Comparison of ENCODE assay signal across 22 mouse cellular contexts in genomic region chr5:122452194-122452593, GRCm38 (mm10). TPM values are rescaled to one million over a fixed set of nuclear protein-coding genes. Genes with fewer than 3 reads are reported as not detected.
DNase-seq lines count a peak whose midpoint lies in the region; ATAC-seq and TF ChIP-seq lines count a peak whose summit lies in the region.
"Had no signal": no experiment of that assay in that cellular context is flagged by ENCODE, and none has a peak within 500 bp of the region (broad histone marks: within the 10 kb centered on the region; RNA-seq: fewer than 3 reads in every experiment).

No protein-coding gene starts in this region.

- H3K27ac ChIP-seq in heart, adult 2 months: no peak overlapping the region; the same call in 1 of the 2 replicates
- H3K27ac ChIP-seq in hindbrain, postnatal 0 days: 0 out of 2 replicates have a peak overlapping the region, but pooled peaks have one; percentile 4
- H3K27ac ChIP-seq in hindbrain, embryonic 10.5 days: no peak overlapping the region
- 0 out of 2 replicates have a peak overlapping the region, but pooled peaks have one; percentile 7 for H3K27ac ChIP-seq in lung, embryonic 15.5 days
- H3K27ac ChIP-seq: forebrain, embryonic 10.5 days; gastrocnemius, adult 2 months; hindbrain, embryonic 14.5 days; intestine, embryonic 15.5 days; liver, embryonic 15.5 days; midbrain, embryonic 15.5 days had no signal

- H3K4me2 ChIP-seq in hindbrain, postnatal 0 days (ENCODE audit: low read depth, low read length): no peak overlapping the region
- H3K4me2 ChIP-seq in lung, embryonic 15.5 days: no peak overlapping the region
- H3K4me2 ChIP-seq: hindbrain, embryonic 14.5 days; intestine, embryonic 15.5 days; liver, embryonic 15.5 days; midbrain, embryonic 15.5 days had no signal

- 0 out of 2 replicates have a peak overlapping the region, but pooled peaks have one; percentile 0 for H3K9ac ChIP-seq in heart, adult 2 months (ENCODE audit: low read depth, low read length)
- no peak overlapping the region for H3K9ac ChIP-seq in hindbrain, postnatal 0 days (replicated peaks; ENCODE audit: low read length)
- H3K9ac ChIP-seq in lung, embryonic 15.5 days: no peak overlapping the region
- H3K9ac ChIP-seq: forebrain, postnatal 0 days; hindbrain, embryonic 14.5 days; intestine, embryonic 15.5 days; liver, embryonic 15.5 days; midbrain, embryonic 15.5 days had no signal

- intact Hi-C loops in heart, adult 2 months (cut with DNase I): loop anchor here (5.0 kb wide), 1 partner anchor 50 kb away; no protein-coding TSS in a partner anchor

- no peaks in the 10 kb centered on the region for H3K4me1 ChIP-seq in heart, adult 2 months (ENCODE audit: control insufficient read depth, insufficient read depth, low read length)
- H3K4me1 ChIP-seq in hindbrain, postnatal 0 days (ENCODE audit: insufficient read depth, low read length): no peaks in the 10 kb centered on the region
- peaks cover 15% of the 10 kb centered on the region for H3K4me1 ChIP-seq in hindbrain, embryonic 10.5 days (replicated peaks)
- H3K4me1 ChIP-seq in lung, embryonic 15.5 days: no peaks in the 10 kb centered on the region
- H3K4me1 ChIP-seq: intestine, embryonic 15.5 days; midbrain, embryonic 15.5 days had no signal

- H3K4me3 ChIP-seq in heart, adult 2 months: no peak overlapping the region
- H3K4me3 ChIP-seq in hindbrain, postnatal 0 days (ENCODE audit: low read length): no peak overlapping the region
- H3K4me3 ChIP-seq in hindbrain, embryonic 10.5 days: no peak overlapping the region
- H3K4me3 ChIP-seq in lung, embryonic 15.5 days: no peak overlapping the region
- H3K4me3 ChIP-seq: forebrain, embryonic 10.5 days; gastrocnemius, adult 2 months; intestine, embryonic 15.5 days; liver, embryonic 15.5 days; midbrain, embryonic 15.5 days had no signal

- no peak for TF ChIP-seq CTCF in heart, adult 2 months (IDR thresholded peaks at IDR 0.05)
- no peak for TF ChIP-seq CTCF in hindbrain, postnatal 0 days (IDR thresholded peaks at IDR 0.05; ENCODE audit: low read depth)

- 53% methylated on average over 7 of the region's 7 CpGs for WGBS in heart, adult 2 months
- 80% methylated on average over 7 of the region's 7 CpGs for WGBS in hindbrain, postnatal 0 days
- WGBS in hindbrain, embryonic 10.5 days: 85% methylated on average over 7 of the region's 7 CpGs
- 70% methylated on average over 7 of the region's 7 CpGs for WGBS in lung, embryonic 15.5 days

- TF ChIP-seq POLR2A in heart, adult 2 months (IDR thresholded peaks at IDR 0.05; ENCODE audit: insufficient read depth, low read depth, low read length): peak; percentile 42

- ATAC-seq in hindbrain, postnatal 0 days: no peak
- no peak for ATAC-seq in lung, embryonic 15.5 days (ENCODE audit: borderline replicate concordance, extremely low read depth, low FRiP score, low TSS enrichment)
- ATAC-seq: forebrain, postnatal 0 days; intestine, embryonic 15.5 days; midbrain, embryonic 15.5 days had no signal

- no peaks in the 10 kb centered on the region for H3K9me3 ChIP-seq in hindbrain, postnatal 0 days (ENCODE audit: low read length)
- no peaks in the 10 kb centered on the region for H3K9me3 ChIP-seq in hindbrain, embryonic 10.5 days
- H3K9me3 ChIP-seq in lung, embryonic 15.5 days: no peaks in the 10 kb centered on the region
- H3K9me3 ChIP-seq: forebrain, embryonic 10.5 days; intestine, embryonic 15.5 days; liver, embryonic 15.5 days; midbrain, embryonic 15.5 days had no signal

- no peak for DNase-seq in heart, adult 2 months
- no peak for DNase-seq in heart, adult 8-10 months (ENCODE audit: low spot score)
- DNase-seq in hindbrain, postnatal 0 days (ENCODE audit: low spot score): no peak
- no peak for DNase-seq in hindbrain, embryonic 10.5 days (ENCODE audit: low spot score)
- DNase-seq in lung, adult 18-20 months: no peak
- DNase-seq in left cerebral cortex, adult 11 months (ENCODE audit: low spot score): no peak
- DNase-seq in layer of hippocampus, adult 9-10 months (ENCODE audit: low spot score): no peak
- DNase-seq: cerebellum, adult 2 months; cerebellum, postnatal 36 days; forebrain, postnatal 0 days; gastrocnemius, adult 2 months; kidney, postnatal 14 days; lung, postnatal 36 days; right cerebral cortex, postnatal 25 days; thymus, adult 18-20 months; thymus, postnatal 4 days had no signal

- peaks cover 10% of the 10 kb centered on the region for H3K36me3 ChIP-seq in heart, adult 2 months (ENCODE audit: control insufficient read depth, insufficient read depth, low read length)
- H3K36me3 ChIP-seq in hindbrain, postnatal 0 days (ENCODE audit: insufficient read depth, low read length): peaks cover 45% of the 10 kb centered on the region
- peaks cover 84% of the 10 kb centered on the region for H3K36me3 ChIP-seq in hindbrain, embryonic 10.5 days
- peaks cover 48% of the 10 kb centered on the region for H3K36me3 ChIP-seq in lung, embryonic 15.5 days

- peak; percentile 89 for TF ChIP-seq EP300 in heart, adult 2 months (IDR thresholded peaks at IDR 0.05; ENCODE audit: insufficient read depth, low read depth, low read length)

- H3K27me3 ChIP-seq in heart, adult 2 months (ENCODE audit: control insufficient read depth, insufficient read depth, low read length): no peaks in the 10 kb centered on the region
- H3K27me3 ChIP-seq in hindbrain, postnatal 0 days (ENCODE audit: insufficient read depth, low read length): no peaks in the 10 kb centered on the region
- no peaks in the 10 kb centered on the region for H3K27me3 ChIP-seq in hindbrain, embryonic 10.5 days (ENCODE audit: insufficient read depth, poor library complexity, severe bottlenecking)
- H3K27me3 ChIP-seq in lung, embryonic 15.5 days: no peaks in the 10 kb centered on the region
- H3K27me3 ChIP-seq: intestine, embryonic 15.5 days; liver, embryonic 15.5 days; midbrain, embryonic 15.5 days had no signal

- no peaks in the 10 kb centered on the region for H3K79me2 ChIP-seq in heart, adult 2 months (replicated peaks; ENCODE audit: control insufficient read depth, insufficient read depth, low read length)

RNA-seq across cellular contexts. Expression of gene Anapc7, which starts 30.7 kb away (rescaled TPM):
- 10 to 100 TPM; 25.9 to 27.1 TPM for total RNA-seq in heart, adult 2 months (2021)
- 23.2 and 25.4 TPM in 2 replicates for polyA plus RNA-seq in heart, adult 2 months (2012; rRNA removed)
- 10 to 100 TPM; 30.2 to 35.9 (median 33.9) TPM for total RNA-seq in heart, adult 8-10 months (2022)
- total RNA-seq in hindbrain, postnatal 0 days (2014; rRNA removed): 26.1 and 32.0 TPM in 2 replicates
- 44.0 and 44.6 TPM in 2 replicates for polyA plus RNA-seq in hindbrain, postnatal 0 days (2015; fragmentation: Nextera tagmentation; extraction: Ambion mirVana)
- polyA plus RNA-seq in hindbrain, embryonic 10.5 days (2016; fragmentation: Nextera tagmentation; extraction: Ambion mirVana): 52.0 and 54.8 TPM in 2 replicates
- polyA plus RNA-seq in lung, embryonic 15.5 days (2015; fragmentation: Nextera tagmentation; extraction: Ambion mirVana): 43.9 and 46.2 TPM in 2 replicates

RNA-seq across cellular contexts. Expression of gene Atp2a2, which starts 49.8 kb away (rescaled TPM):
- over 10,000 TPM; 11,796 to 13,259 TPM for total RNA-seq in heart, adult 2 months (2021)
- 3,546 and 6,285 TPM in 2 replicates for polyA plus RNA-seq in heart, adult 2 months (2012; rRNA removed)
- total RNA-seq in heart, adult 8-10 months (2022): over 10,000 TPM; 11,934 to 13,904 (median 12,774) TPM
- total RNA-seq in hindbrain, postnatal 0 days (2014; rRNA removed): 200 and 204 TPM in 2 replicates
- polyA plus RNA-seq in hindbrain, postnatal 0 days (2015; fragmentation: Nextera tagmentation; extraction: Ambion mirVana): 46.2 and 47.4 TPM in 2 replicates
- 38.8 and 41.9 TPM in 2 replicates for polyA plus RNA-seq in hindbrain, embryonic 10.5 days (2016; fragmentation: Nextera tagmentation; extraction: Ambion mirVana)
- polyA plus RNA-seq in lung, embryonic 15.5 days (2015; fragmentation: Nextera tagmentation; extraction: Ambion mirVana): 31.3 and 37.3 TPM in 2 replicates

Comparison
In these comparisons a context has a peak if more than half of its experiments do, and no peak if none do; other contexts are left out.
1. H3K27ac ChIP-seq: peak in hindbrain, postnatal 0 days (single experiment) and lung, embryonic 15.5 days (single experiment); none in heart, adult 2 months (single experiment) and hindbrain, embryonic 10.5 days (single experiment).
2. RNA of gene Atp2a2, which starts 49.8 kb away (polyA plus RNA-seq): 3,546 to 6,285 TPM in heart, adult 2 months; 46.2 to 47.4 TPM in hindbrain, postnatal 0 days, 38.8 to 41.9 TPM in hindbrain, embryonic 10.5 days and 31.3 to 37.3 TPM in lung, embryonic 15.5 days; every median in the first group is over 10 times any median in the second.